Mouse (Mus musculus) E14TG2a.4 (cell line): ENCODE data around the gene Adgb.

Experiments used
- CTCF ChIP-seq: conservative IDR thresholded peaks from 2 replicates; pipeline ENCODE4 v1.5.1; 2014; ENCODE audit warnings: low read length
- NANOG ChIP-seq: IDR thresholded peaks from 2 replicates; pipeline ENCODE4 v1.6.1; 2014; ENCODE audit warnings: borderline replicate concordance, low read length, mixed read lengths

DNA sequence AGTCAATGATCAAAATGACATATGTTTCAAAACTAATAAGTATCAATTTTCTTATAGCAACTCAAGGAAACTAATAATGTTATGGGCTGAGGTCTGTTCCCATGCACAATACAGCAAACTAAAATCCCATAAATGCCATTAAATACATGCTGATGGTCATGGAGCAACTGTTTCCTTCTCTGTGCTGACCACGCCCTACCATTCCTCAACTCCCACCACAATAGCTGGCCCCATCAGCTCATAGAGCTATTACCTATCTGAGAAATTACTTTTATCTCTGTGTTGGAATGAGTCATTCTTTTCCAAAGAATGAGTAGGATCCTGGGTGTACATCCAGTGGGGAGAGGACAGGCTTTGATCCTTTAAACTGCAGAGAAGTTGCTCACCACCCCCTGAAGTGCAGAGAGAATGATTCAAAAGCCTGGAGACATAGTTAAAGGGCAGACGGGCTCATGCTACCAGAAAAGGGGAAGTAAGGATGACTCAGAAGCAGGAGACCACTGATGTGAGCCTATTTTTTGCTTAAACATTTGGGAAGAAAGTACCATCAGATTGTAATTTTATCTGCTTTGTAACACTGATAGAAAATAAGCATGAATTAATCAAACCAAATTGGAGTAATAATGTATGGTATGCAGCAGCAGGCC is 184.8 kb downstream of the Adgb start:
- TF ChIP-seq CTCF (no peak), NANOG (no peak)
